Mouse (Mus musculus) neural tube, embryonic 14.5 days (tissue): ENCODE results near the gene Wdr48. TPM values are rescaled to one million over a fixed set of nuclear protein-coding genes. Genes with fewer than 3 reads are reported as not detected.

ENCODE experiments used
- ATAC-seq: fragments of 200-750 bp; cut with Nextera tagmentation; 2 replicates; pipeline ENCODE4 v1.8.0; 2017; ENCODE audit warnings: low read depth, mild to moderate bottlenecking, moderate TSS enrichment, moderate library complexity
- H3K27ac ChIP-seq: fragments of 300-500 bp; sonication (generic); 2 replicates; pipeline ENCODE4 v1.5.1; 2014; ENCODE audit warnings: low read depth, mild to moderate bottlenecking, control low read depth, low read length, moderate library complexity, mixed read lengths
- H3K27me3 ChIP-seq: fragments of 300-500 bp; sonication (generic); 2 replicates; pipeline ENCODE4 v1.6.1; 2014; ENCODE audit warnings: low read length; ENCODE audit not compliant: control insufficient read depth, insufficient read depth
- H3K36me3 ChIP-seq: fragments of 300-500 bp; sonication (generic); 2 replicates; pipeline ENCODE4 v1.6.1; 2014; ENCODE audit warnings: low read length, mixed read lengths; ENCODE audit not compliant: control insufficient read depth, insufficient read depth
- H3K4me1 ChIP-seq: fragments of 300-500 bp; sonication (generic); 2 replicates; pipeline ENCODE4 v1.6.1; 2014; ENCODE audit warnings: low read length; ENCODE audit not compliant: control insufficient read depth, insufficient read depth
- H3K4me2 ChIP-seq: fragments of 300-500 bp; sonication (generic); 2 replicates; pipeline ENCODE4 v1.6.1; 2014; ENCODE audit warnings: mild to moderate bottlenecking, low read depth, low read length, control low read depth
- H3K4me3 ChIP-seq: fragments of 300-500 bp; sonication (generic); 2 replicates; pipeline ENCODE4 v1.5.1; 2014; ENCODE audit warnings: low read depth, low read length, control low read depth, mixed read lengths
- H3K9ac ChIP-seq: fragments of 300-500 bp; sonication (generic); replicated peaks from 2 replicates; pipeline ENCODE4 v1.6.1; 2014; ENCODE audit warnings: low read depth, mild to moderate bottlenecking, control low read depth, low read length, mixed read lengths
- H3K9me3 ChIP-seq: fragments of 300-500 bp; sonication (generic); 2 replicates; pipeline ENCODE4 v1.6.1; 2016; ENCODE audit warnings: low read length; ENCODE audit not compliant: control insufficient read depth
- WGBS: fragments of 180-500 bp; shearing (Covaris S2); extraction: QIAGEN DNeasy Blood & Tissue Kit; methylation state at CpG from one replicate; pipeline ENCODE4 v1.1.7; 2014; 5-methylcytosine and 5-hydroxymethylcytosine counted together
- polyA plus RNA-seq: library from polyadenylated mRNA; unstranded; fragments of >200 nt; fragmentation: Nextera tagmentation; extraction: Ambion mirVana; gene quantifications from 2 replicates; pipeline ENCODE4 v1.2.1, GENCODE M21; 2014

Wdr48 gene
- polyA plus RNA-seq, 1 experiment from 2014 or later, result 68.5 TPM

GRCm38 (mm10) chr9:119970763-119971656 lies 76.3 kb downstream of the Wdr48 start:
- Histone ChIP-seq H3K9me3 (no peaks in the 10 kb centered on the region), H3K27ac (no peak overlapping the region; the same call in 1 of the 2 replicates), H3K4me1 (peaks cover 9% of the 10 kb centered on the region), H3K9ac (no peak overlapping the region), H3K36me3 (no peaks in the 10 kb centered on the region), H3K4me3 (no peak overlapping the region), H3K27me3 (no peaks in the 10 kb centered on the region), H3K4me2 (no peak overlapping the region)
- WGBS, result 69% methylated on average over 7 of the region's 7 CpGs
- ATAC-seq, result peak; percentile 60; the same call in 1 of the 2 replicates

GRCm38 (mm10) chr9:119972166-119972565 lies 77.5 kb downstream of the Wdr48 start:
- Histone ChIP-seq H3K4me2 (no peak overlapping the region), H3K27me3 (no peaks in the 10 kb centered on the region), H3K4me3 (no peak overlapping the region), H3K36me3 (no peaks in the 10 kb centered on the region), H3K27ac (no peak overlapping the region), H3K9ac (no peak overlapping the region), H3K9me3 (no peaks in the 10 kb centered on the region), H3K4me1 (peaks cover 9% of the 10 kb centered on the region)
- ATAC-seq, result no peak
- 96% methylated on average over 10 of the region's 10 CpGs for WGBS

- Histone ChIP-seq H3K9ac (no peak overlapping the region), H3K36me3 (no peaks in the 10 kb centered on the region), H3K27me3 (no peaks in the 10 kb centered on the region), H3K4me1 (peaks cover 9% of the 10 kb centered on the region), H3K9me3 (no peaks in the 10 kb centered on the region), H3K4me3 (no peak overlapping the region), H3K27ac (no peak overlapping the region), H3K4me2 (no peak overlapping the region)
- 89% methylated on average over 12 of the region's 12 CpGs for WGBS
- ATAC-seq, result no peak
Observed at GRCm38 (mm10) chr9:119972582-119972981, 77.9 kb downstream of the Wdr48 start.

GRCm38 (mm10) chr9:119973281-119973680 lies 78.6 kb downstream of the Wdr48 start:
- no peak for ATAC-seq
- no peak overlapping the region for H3K4me3 ChIP-seq
- peaks cover 9% of the 10 kb centered on the region for H3K4me1 ChIP-seq
- no peaks in the 10 kb centered on the region for H3K36me3 ChIP-seq
- no peaks in the 10 kb centered on the region for H3K9me3 ChIP-seq
- no peak overlapping the region for H3K9ac ChIP-seq
- 88% methylated on average over 23 of the region's 23 CpGs for WGBS
- H3K27me3 ChIP-seq, result no peaks in the 10 kb centered on the region
- H3K4me2 ChIP-seq, result no peak overlapping the region
- H3K27ac ChIP-seq, result no peak overlapping the region

- no peak overlapping the region for H3K9ac ChIP-seq
- no peaks in the 10 kb centered on the region for H3K27me3 ChIP-seq
- no peak overlapping the region for H3K4me2 ChIP-seq
- peaks cover 9% of the 10 kb centered on the region for H3K4me1 ChIP-seq
- no peak for ATAC-seq
- no peaks in the 10 kb centered on the region for H3K36me3 ChIP-seq
- H3K4me3 ChIP-seq, result no peak overlapping the region
- no peak overlapping the region for H3K27ac ChIP-seq
- 95% methylated on average over 27 of the region's 27 CpGs for WGBS
- no peaks in the 10 kb centered on the region for H3K9me3 ChIP-seq
Observed at GRCm38 (mm10) chr9:119973869-119974520, 79.3 kb downstream of the Wdr48 start.

GRCm38 (mm10) chr9:119974609-119975008 lies 79.9 kb downstream of the Wdr48 start:
- Histone ChIP-seq H3K4me3 (no peak overlapping the region), H3K4me1 (peaks cover 9% of the 10 kb centered on the region), H3K36me3 (no peaks in the 10 kb centered on the region), H3K27ac (no peak overlapping the region), H3K4me2 (no peak overlapping the region), H3K27me3 (no peaks in the 10 kb centered on the region), H3K9ac (no peak overlapping the region), H3K9me3 (no peaks in the 10 kb centered on the region)
- no peak for ATAC-seq
- 87% methylated on average over 5 of the region's 5 CpGs for WGBS

GRCm38 (mm10) chr9:119975286-119975685 lies 80.6 kb downstream of the Wdr48 start:
- Histone ChIP-seq H3K36me3 (no peaks in the 10 kb centered on the region), H3K9me3 (no peaks in the 10 kb centered on the region), H3K9ac (no peak overlapping the region), H3K4me3 (no peak overlapping the region), H3K27ac (no peak overlapping the region), H3K4me2 (no peak overlapping the region), H3K27me3 (no peaks in the 10 kb centered on the region), H3K4me1 (peaks cover 8% of the 10 kb centered on the region)
- WGBS, result 95% methylated on average over 4 of the region's 4 CpGs
- ATAC-seq, result no peak
